9 mouse cellular contexts compared by ENCODE assay signal in genomic region chr4:150226818-150227688, GRCm38 (mm10). TPM values are rescaled to one million over a fixed set of nuclear protein-coding genes. Genes with fewer than 3 reads are reported as not detected.
DNase-seq lines count a peak whose midpoint lies in the region; ATAC-seq and TF ChIP-seq lines count a peak whose summit lies in the region.
"Had no signal": no experiment of that assay in that cellular context is flagged by ENCODE, and none has a peak within 500 bp of the region (broad histone marks: within the 10 kb centered on the region; RNA-seq: fewer than 3 reads in every experiment).

No protein-coding gene starts in this region.

- H3K36me3 ChIP-seq in embryonic facial prominence, embryonic 13.5 days, result no peaks in the 10 kb centered on the region
- H3K36me3 ChIP-seq in embryonic facial prominence, embryonic 10.5 days (replicated peaks), result no peaks in the 10 kb centered on the region
- no peaks in the 10 kb centered on the region for H3K36me3 ChIP-seq in heart, embryonic 16.5 days (ENCODE audit: control insufficient read depth, insufficient read depth)

- no peak for DNase-seq in embryonic facial prominence, embryonic 10.5 days (ENCODE audit: low spot score)
- peak; percentile 68 for DNase-seq in MN1 (ENCODE audit: low spot score)
- peak; percentile 87 to 90 for DNase-seq in cerebellum, postnatal 36 days
- DNase-seq in left cerebral cortex, adult 2 months (ENCODE audit: extremely low spot score in 1 of 2, low spot score in 2 of 2), result peak in 1 of 2 experiments; percentile 63
- DNase-seq in right cerebral cortex, postnatal 14 days, result peak; percentile 57
- DNase-seq in spleen, adult 18-20 months, result no peak

- no peak for TF ChIP-seq CTCF in left cerebral cortex, adult 2 months (IDR thresholded peaks at IDR 0.05)

- WGBS in embryonic facial prominence, embryonic 13.5 days, result 53% methylated on average over 7 of the region's 7 CpGs
- 54% methylated on average over 7 of the region's 7 CpGs for WGBS in embryonic facial prominence, embryonic 10.5 days
- WGBS in heart, embryonic 16.5 days, result 59% methylated on average over 7 of the region's 7 CpGs

- H3K4me2 ChIP-seq in embryonic facial prominence, embryonic 13.5 days, result no peak overlapping the region
- no peak overlapping the region for H3K4me2 ChIP-seq in heart, embryonic 16.5 days (ENCODE audit: low read depth, low read length)

- no peaks in the 10 kb centered on the region for H3K9me3 ChIP-seq in embryonic facial prominence, embryonic 13.5 days
- no peaks in the 10 kb centered on the region for H3K9me3 ChIP-seq in embryonic facial prominence, embryonic 10.5 days
- no peaks in the 10 kb centered on the region for H3K9me3 ChIP-seq in heart, embryonic 16.5 days (replicated peaks; ENCODE audit: control insufficient read depth, low read length)

- intact Hi-C loops in left cerebral cortex, adult 2 months (cut with DNase I), result loop anchor here (10.0 kb wide), 1 partner anchor 192 kb away; no protein-coding TSS in a partner anchor

- H3K4me1 ChIP-seq in embryonic facial prominence, embryonic 13.5 days, result peaks cover 23% of the 10 kb centered on the region
- H3K4me1 ChIP-seq in embryonic facial prominence, embryonic 10.5 days, result peaks cover 44% of the 10 kb centered on the region
- H3K4me1 ChIP-seq in heart, embryonic 16.5 days (ENCODE audit: control insufficient read depth, insufficient read depth, low read length), result peaks cover 37% of the 10 kb centered on the region

- no peak overlapping the region for H3K9ac ChIP-seq in embryonic facial prominence, embryonic 13.5 days
- no peak overlapping the region for H3K9ac ChIP-seq in heart, embryonic 16.5 days (ENCODE audit: low read length)

- H3K27ac ChIP-seq in embryonic facial prominence, embryonic 13.5 days, result peak overlapping the region; percentile 55
- no peak overlapping the region for H3K27ac ChIP-seq in embryonic facial prominence, embryonic 10.5 days (replicated peaks)
- H3K27ac ChIP-seq in heart, embryonic 16.5 days (ENCODE audit: low read length), result peak overlapping the region; percentile 63
- H3K27ac ChIP-seq in left cerebral cortex, adult 2 months, result peak overlapping the region; percentile 10; the same call in 1 of the 2 replicates

- no peaks in the 10 kb centered on the region for H3K27me3 ChIP-seq in embryonic facial prominence, embryonic 13.5 days
- H3K27me3 ChIP-seq in embryonic facial prominence, embryonic 10.5 days (replicated peaks; ENCODE audit: low read depth, poor library complexity, severe bottlenecking), result peaks cover 10% of the 10 kb centered on the region; the same call in 1 of the 2 replicates
- H3K27me3 ChIP-seq in heart, embryonic 16.5 days (ENCODE audit: control insufficient read depth, insufficient read depth, low read length), result no peaks in the 10 kb centered on the region

- peak; percentile 50 for ATAC-seq in embryonic facial prominence, embryonic 13.5 days (ENCODE audit: insufficient number of reproducible peaks, insufficient read depth, low FRiP score, low TSS enrichment, low read depth)
- no peak for ATAC-seq in heart, embryonic 16.5 days (replicated peaks; ENCODE audit: extremely low read depth, insufficient read depth, low FRiP score)

- H3K4me3 ChIP-seq in embryonic facial prominence, embryonic 13.5 days, result no peak overlapping the region
- H3K4me3 ChIP-seq in embryonic facial prominence, embryonic 10.5 days, result no peak overlapping the region
- no peak overlapping the region for H3K4me3 ChIP-seq in heart, embryonic 16.5 days (ENCODE audit: low read length)
- no peak overlapping the region for H3K4me3 ChIP-seq in left cerebral cortex, adult 2 months

RNA-seq across cellular contexts. Expression of gene Eno1, which starts 9.5 kb away (rescaled TPM):
- 1,290 and 1,439 TPM in 2 replicates for polyA plus RNA-seq in embryonic facial prominence, embryonic 13.5 days (2015; fragmentation: Nextera tagmentation; extraction: Ambion mirVana)
- 3,458 and 4,025 TPM in 2 replicates for polyA plus RNA-seq in embryonic facial prominence, embryonic 10.5 days (2016; fragmentation: Nextera tagmentation; extraction: Ambion mirVana)
- 1,672 and 1,922 TPM in 2 replicates for polyA plus RNA-seq in heart, embryonic 16.5 days (2015; fragmentation: Nextera tagmentation; extraction: Ambion mirVana)
- 100 to 1,000 TPM; 410 TPM for total RNA-seq in left cerebral cortex, adult 2 months (2021)

RNA-seq across cellular contexts. Expression of gene Car6, which starts 25.9 kb away (rescaled TPM):
- polyA plus RNA-seq in embryonic facial prominence, embryonic 13.5 days (2015; fragmentation: Nextera tagmentation; extraction: Ambion mirVana), result 0.23 TPM in 1 of 2 replicates, not detected in the other
- 0.27 TPM in 1 of 2 replicates, not detected in the other for polyA plus RNA-seq in embryonic facial prominence, embryonic 10.5 days (2016; fragmentation: Nextera tagmentation; extraction: Ambion mirVana)
- polyA plus RNA-seq in heart, embryonic 16.5 days (2015; fragmentation: Nextera tagmentation; extraction: Ambion mirVana), result not detected in 2 replicates
- not detected for total RNA-seq in left cerebral cortex, adult 2 months (2021)
- polyA plus RNA-seq: liver, embryonic 16.5 days had no signal

RNA-seq across cellular contexts. Expression of gene Rere, which starts 54.4 kb away (rescaled TPM):
- polyA plus RNA-seq in embryonic facial prominence, embryonic 13.5 days (2015; fragmentation: Nextera tagmentation; extraction: Ambion mirVana), result 23.3 and 26.3 TPM in 2 replicates
- polyA plus RNA-seq in embryonic facial prominence, embryonic 10.5 days (2016; fragmentation: Nextera tagmentation; extraction: Ambion mirVana), result 26.1 and 31.4 TPM in 2 replicates
- polyA plus RNA-seq in heart, embryonic 16.5 days (2015; fragmentation: Nextera tagmentation; extraction: Ambion mirVana), result 18.0 and 18.5 TPM in 2 replicates
- total RNA-seq in left cerebral cortex, adult 2 months (2021), result 100 to 1,000 TPM; 113 to 125 TPM

Comparison
In these comparisons a context has a peak if more than half of its experiments do, and no peak if none do; other contexts are left out.
1. DNase-seq: peak in MN1 (single experiment), cerebellum, postnatal 36 days (2 of 2) and right cerebral cortex, postnatal 14 days (single experiment); none in embryonic facial prominence, embryonic 10.5 days (single experiment) and spleen, adult 18-20 months (0 of 2).